Mouse (Mus musculus): ENCODE measurements around the gene Sardh. TPM values are rescaled to one million over a fixed set of nuclear protein-coding genes. Genes with fewer than 3 reads are reported as not detected.

Sardh gene
- polyA plus RNA-seq, 1 experiment: 0.66 TPM

GRCm38 (mm10) chr2:27211966-27212893, 35.9 kb downstream of the Sardh start:
- no peak for TF ChIP-seq TAL1 (IDR thresholded peaks at IDR 0.05; ENCODE audit: low read length)
- TF ChIP-seq GATA1 (IDR thresholded peaks at IDR 0.05; ENCODE audit: low read length): no peak
- no peak overlapping the region for H3K4me3 ChIP-seq (replicated peaks)
- H3K9me3 ChIP-seq (ENCODE audit: control insufficient read depth, low read length): no peaks in the 10 kb centered on the region
- peaks cover 2% of the 10 kb centered on the region; the same call in 1 of the 2 replicates for H3K36me3 ChIP-seq (ENCODE audit: control insufficient read depth)
- no peaks in the 10 kb centered on the region for H3K27me3 ChIP-seq (ENCODE audit: control insufficient read depth)
- no peaks in the 10 kb centered on the region for H3K4me1 ChIP-seq (ENCODE audit: control insufficient read depth)

- Histone ChIP-seq H3K4me1 (ENCODE audit: control insufficient read depth) (no peaks in the 10 kb centered on the region), H3K36me3 (ENCODE audit: control insufficient read depth) (peaks cover 2% of the 10 kb centered on the region; the same call in 1 of the 2 replicates), H3K9me3 (ENCODE audit: control insufficient read depth, low read length) (no peaks in the 10 kb centered on the region), H3K4me3 (replicated peaks) (no peak overlapping the region), H3K27me3 (ENCODE audit: control insufficient read depth) (no peaks in the 10 kb centered on the region)
- TF ChIP-seq GATA1 (IDR thresholded peaks at IDR 0.05; ENCODE audit: low read length) (no peak), TAL1 (IDR thresholded peaks at IDR 0.05; ENCODE audit: low read length) (no peak)
Observed at GRCm38 (mm10) chr2:27210676-27211210, 37.4 kb downstream of the Sardh start.

DNA sequence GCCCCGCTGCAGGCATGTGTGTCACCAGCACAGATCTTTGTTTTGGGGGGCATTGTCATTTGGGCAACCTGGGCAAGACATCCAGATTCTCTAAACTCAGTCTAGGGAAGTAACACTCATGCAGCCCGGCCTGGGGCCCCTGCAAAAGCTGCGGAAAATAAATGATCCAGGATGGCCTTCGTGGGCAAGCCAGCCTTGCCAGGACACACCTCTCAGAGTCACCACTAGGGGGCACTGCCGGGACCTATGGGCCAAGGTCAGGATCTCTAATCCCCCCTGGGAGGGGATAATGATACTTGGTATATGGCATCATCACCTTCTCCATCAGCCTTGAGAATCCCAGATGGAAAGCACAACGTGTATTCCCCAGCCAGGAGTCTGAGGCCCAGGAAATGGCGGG, 37.9 kb downstream of the Sardh start:
- H3K4me1 ChIP-seq (ENCODE audit: control insufficient read depth): no peaks in the 10 kb centered on the region
- H3K4me3 ChIP-seq (replicated peaks): no peak overlapping the region
- peaks cover 2% of the 10 kb centered on the region; the same call in 1 of the 2 replicates for H3K36me3 ChIP-seq (ENCODE audit: control insufficient read depth)
- no peaks in the 10 kb centered on the region for H3K27me3 ChIP-seq (ENCODE audit: control insufficient read depth)
- TF ChIP-seq GATA1 (IDR thresholded peaks at IDR 0.05; ENCODE audit: low read length) (no peak), TAL1 (IDR thresholded peaks at IDR 0.05; ENCODE audit: low read length) (no peak)
- no peaks in the 10 kb centered on the region for H3K9me3 ChIP-seq (ENCODE audit: control insufficient read depth, low read length)

GRCm38 (mm10) chr2:27209816-27210215, 38.3 kb downstream of the Sardh start:
- Histone ChIP-seq H3K4me1 (ENCODE audit: control insufficient read depth) (no peaks in the 10 kb centered on the region), H3K9me3 (ENCODE audit: control insufficient read depth, low read length) (no peaks in the 10 kb centered on the region), H3K36me3 (ENCODE audit: control insufficient read depth) (peaks cover 2% of the 10 kb centered on the region; the same call in 1 of the 2 replicates), H3K27me3 (ENCODE audit: control insufficient read depth) (no peaks in the 10 kb centered on the region), H3K4me3 (replicated peaks) (no peak overlapping the region)
- TF ChIP-seq GATA1 (IDR thresholded peaks at IDR 0.05; ENCODE audit: low read length) (no peak), TAL1 (IDR thresholded peaks at IDR 0.05; ENCODE audit: low read length) (no peak)

GRCm38 (mm10) chr2:27209370-27209769, 38.8 kb downstream of the Sardh start:
- Histone ChIP-seq H3K4me1 (ENCODE audit: control insufficient read depth) (no peaks in the 10 kb centered on the region), H3K27me3 (ENCODE audit: control insufficient read depth) (no peaks in the 10 kb centered on the region), H3K36me3 (ENCODE audit: control insufficient read depth) (peaks cover 2% of the 10 kb centered on the region; the same call in 1 of the 2 replicates), H3K4me3 (replicated peaks) (no peak overlapping the region), H3K9me3 (ENCODE audit: control insufficient read depth, low read length) (no peaks in the 10 kb centered on the region)
- no peak for TF ChIP-seq GATA1 (IDR thresholded peaks at IDR 0.05; ENCODE audit: low read length)
- TF ChIP-seq TAL1 (IDR thresholded peaks at IDR 0.05; ENCODE audit: low read length): no peak

DNA sequence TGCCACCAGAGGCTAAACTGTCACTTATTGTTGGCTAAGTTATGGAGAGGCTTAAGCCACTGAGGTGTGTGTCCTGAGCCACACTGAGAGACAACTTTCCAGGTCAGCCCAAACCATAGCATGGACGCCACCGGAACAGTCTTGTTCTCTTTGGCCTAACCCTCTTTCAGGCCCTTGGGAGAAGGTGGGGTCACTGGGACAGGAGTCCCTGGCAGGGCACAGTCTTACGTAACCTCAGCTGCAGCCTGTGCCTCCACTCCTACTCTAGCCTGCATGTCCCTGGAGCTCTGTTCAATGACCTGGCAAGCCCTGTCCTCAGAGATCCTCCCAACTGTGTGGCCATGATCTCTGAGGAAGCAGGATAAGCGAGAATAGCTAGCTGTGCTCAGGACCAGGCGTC, 41.0 kb downstream of the Sardh start:
- H3K27me3 ChIP-seq (ENCODE audit: control insufficient read depth): no peaks in the 10 kb centered on the region
- no peak for TF ChIP-seq TAL1 (IDR thresholded peaks at IDR 0.05; ENCODE audit: low read length)
- no peak for TF ChIP-seq GATA1 (IDR thresholded peaks at IDR 0.05; ENCODE audit: low read length)
- H3K4me1 ChIP-seq (ENCODE audit: control insufficient read depth): no peaks in the 10 kb centered on the region
- H3K9me3 ChIP-seq (ENCODE audit: control insufficient read depth, low read length): no peaks in the 10 kb centered on the region
- H3K4me3 ChIP-seq (replicated peaks): no peak overlapping the region
- peaks cover 2% of the 10 kb centered on the region; the same call in 1 of the 2 replicates for H3K36me3 ChIP-seq (ENCODE audit: control insufficient read depth)

- Histone ChIP-seq H3K4me3 (replicated peaks) (no peak overlapping the region), H3K4me1 (ENCODE audit: control insufficient read depth) (no peaks in the 10 kb centered on the region), H3K9me3 (ENCODE audit: control insufficient read depth, low read length) (no peaks in the 10 kb centered on the region), H3K27me3 (ENCODE audit: control insufficient read depth) (no peaks in the 10 kb centered on the region), H3K36me3 (ENCODE audit: control insufficient read depth) (peaks cover 2% of the 10 kb centered on the region; the same call in 1 of the 2 replicates)
- TF ChIP-seq TAL1 (IDR thresholded peaks at IDR 0.05; ENCODE audit: low read length) (no peak), GATA1 (IDR thresholded peaks at IDR 0.05; ENCODE audit: low read length) (no peak)
Observed at GRCm38 (mm10) chr2:27206128-27206797, 41.9 kb downstream of the Sardh start.

DNA sequence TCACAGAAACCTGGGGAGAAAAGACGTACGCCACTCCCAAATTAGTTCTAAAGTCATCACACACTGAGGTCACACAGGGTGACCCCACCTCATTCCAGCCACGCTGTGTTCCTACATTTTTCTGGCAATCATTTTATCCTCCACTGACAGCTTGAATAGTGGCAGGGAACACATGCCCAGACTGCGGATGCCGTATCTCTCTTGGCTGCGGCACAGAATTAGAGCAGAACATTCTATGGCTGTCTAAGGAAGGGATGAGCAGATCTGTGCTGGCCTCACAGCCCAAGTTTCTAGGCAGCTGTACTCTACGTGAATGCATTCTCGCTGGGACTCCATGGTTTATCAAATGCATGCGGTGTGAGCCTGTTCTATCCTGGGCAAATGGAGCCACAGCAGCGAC, 42.5 kb downstream of the Sardh start:
- peaks cover 2% of the 10 kb centered on the region; the same call in 1 of the 2 replicates for H3K36me3 ChIP-seq (ENCODE audit: control insufficient read depth)
- H3K4me3 ChIP-seq (replicated peaks): no peak overlapping the region
- H3K4me1 ChIP-seq (ENCODE audit: control insufficient read depth): no peaks in the 10 kb centered on the region
- H3K27me3 ChIP-seq (ENCODE audit: control insufficient read depth): no peaks in the 10 kb centered on the region
- no peaks in the 10 kb centered on the region for H3K9me3 ChIP-seq (ENCODE audit: control insufficient read depth, low read length)
- no peak for TF ChIP-seq TAL1 (IDR thresholded peaks at IDR 0.05; ENCODE audit: low read length)
- TF ChIP-seq GATA1 (IDR thresholded peaks at IDR 0.05; ENCODE audit: low read length): no peak

GRCm38 (mm10) chr2:27200586-27200985, 47.6 kb downstream of the Sardh start:
- Histone ChIP-seq H3K9me3 (ENCODE audit: control insufficient read depth, low read length) (no peaks in the 10 kb centered on the region), H3K4me3 (replicated peaks) (no peak overlapping the region), H3K27me3 (ENCODE audit: control insufficient read depth) (no peaks in the 10 kb centered on the region), H3K4me1 (ENCODE audit: control insufficient read depth) (no peaks in the 10 kb centered on the region), H3K36me3 (ENCODE audit: control insufficient read depth) (no peaks in the 10 kb centered on the region; the same call in 1 of the 2 replicates)
- TF ChIP-seq TAL1 (IDR thresholded peaks at IDR 0.05; ENCODE audit: low read length): no peak
- TF ChIP-seq GATA1 (IDR thresholded peaks at IDR 0.05; ENCODE audit: low read length): no peak
